Mouse (Mus musculus) embryo, embryonic 9.5 days (tissue): ENCODE results near the gene Ass1.

ENCODE experiments used
- DNase-seq: peaks from one replicate; pipeline ENCODE4 v3.0.0-alpha.2; 2017; ENCODE audit errors: extremely low spot score

The Ass1 gene

DNA sequence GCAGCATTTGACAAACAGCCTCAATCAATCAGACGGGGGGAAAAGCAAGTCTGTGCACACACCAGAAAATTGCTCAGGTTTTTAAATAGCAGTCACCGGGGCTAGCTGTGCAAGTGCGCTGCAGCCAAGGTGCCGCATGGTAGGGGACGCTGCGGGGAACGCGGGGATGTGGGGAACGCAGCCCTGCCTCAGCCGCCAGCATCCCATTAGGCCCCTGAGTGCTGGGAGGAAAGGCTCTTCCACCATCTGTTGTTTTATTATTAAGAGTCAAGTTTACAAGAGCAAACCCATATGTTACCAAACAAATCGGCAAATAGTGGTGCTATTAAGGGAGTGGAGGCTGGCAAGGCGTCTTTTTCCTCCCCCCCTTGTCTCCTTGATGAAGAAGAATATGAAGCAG lies 19.2 kb downstream of the Ass1 start:
- no peak for DNase-seq

DNA sequence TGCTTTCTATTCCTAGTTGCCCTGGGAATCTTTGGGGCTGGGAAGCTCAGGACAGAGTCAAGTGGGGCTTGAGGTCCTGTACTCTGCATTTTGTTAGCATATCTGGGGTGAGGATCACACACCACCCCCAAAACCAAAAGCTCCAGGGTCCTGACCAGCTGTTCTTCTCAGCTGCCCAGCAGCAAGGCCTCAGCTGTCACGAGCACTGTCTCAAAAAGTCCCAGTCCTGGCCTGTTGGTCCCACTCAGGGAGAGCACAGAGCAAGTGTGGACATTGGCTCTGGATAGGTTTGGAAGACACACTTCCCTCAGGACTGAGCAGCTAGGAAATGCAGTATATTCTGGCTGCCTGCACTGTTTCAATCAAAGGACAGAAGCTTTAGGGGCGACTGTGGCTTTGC lies 20.5 kb downstream of the Ass1 start:
- no peak for DNase-seq

DNA sequence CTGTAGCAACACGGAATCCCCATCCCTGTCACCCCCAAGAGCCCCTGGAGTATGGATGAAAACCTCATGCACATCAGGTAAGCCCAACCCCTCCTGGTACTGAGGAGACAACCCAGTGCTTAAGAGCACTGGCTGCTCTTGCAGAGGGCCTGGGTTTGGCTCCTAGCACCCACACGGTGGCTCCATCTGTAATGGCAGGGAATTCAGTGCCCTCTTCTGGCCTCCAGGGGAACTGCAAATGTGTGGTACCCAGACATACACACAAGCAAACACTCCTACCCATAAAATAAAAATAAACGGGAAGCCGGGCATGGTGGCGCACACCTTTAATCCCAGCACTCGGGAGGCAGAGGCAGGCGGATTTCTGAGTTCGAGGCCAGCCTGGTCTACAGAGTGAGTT lies 22.3 kb downstream of the Ass1 start:
- no peak for DNase-seq

- DNase-seq: no peak
Measured at GRCm38 (mm10) chr2:31493243-31493642, 23.2 kb downstream of the Ass1 start.

- DNase-seq: no peak
Measured at GRCm38 (mm10) chr2:31494315-31494714, 24.3 kb downstream of the Ass1 start.

DNA sequence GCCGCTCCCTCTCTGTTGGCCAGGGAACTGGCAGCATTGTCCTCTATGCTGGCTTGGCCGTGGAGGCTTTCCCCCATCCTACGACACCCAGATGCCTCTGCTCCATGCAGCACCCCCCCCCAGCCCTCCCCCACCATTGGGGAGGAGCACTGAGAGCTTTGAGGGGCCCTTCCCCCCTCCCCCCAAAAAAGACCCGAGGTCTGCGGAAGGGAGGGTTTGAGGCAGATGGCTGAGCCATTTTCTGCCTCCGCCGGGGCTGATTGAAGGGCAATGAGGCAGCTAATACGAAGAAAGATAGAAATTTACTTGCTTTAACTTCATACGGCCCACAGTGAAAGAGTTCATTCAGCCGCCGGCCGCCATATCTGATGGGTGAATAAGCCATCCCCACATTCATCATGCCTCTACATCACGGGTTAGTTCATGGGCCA lies 25.1 kb downstream of the Ass1 start:
- peak; percentile 64 for DNase-seq

DNA sequence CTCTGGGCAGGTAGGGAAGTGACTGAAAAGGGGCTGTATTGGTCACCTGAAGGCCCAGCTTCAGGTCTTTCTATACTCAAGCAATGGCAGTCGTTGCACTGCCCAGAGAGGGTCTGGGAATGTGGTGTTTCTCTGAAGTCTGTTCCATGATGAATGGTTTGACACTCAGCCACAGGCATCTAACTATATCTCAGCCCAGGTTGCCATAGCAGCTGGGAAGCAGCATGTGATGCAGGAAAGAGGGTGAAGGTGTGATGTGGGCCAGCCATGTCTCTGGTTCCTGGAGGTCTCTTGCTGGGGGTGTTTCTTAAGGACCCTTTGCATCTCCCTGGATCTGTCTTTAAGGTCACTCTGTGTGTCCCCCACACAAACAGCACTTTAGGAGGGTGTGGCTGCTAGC lies 26.1 kb downstream of the Ass1 start:
- DNase-seq: no peak

GRCm38 (mm10) chr2:31497113-31497512 lies 27.1 kb downstream of the Ass1 start:
- no peak for DNase-seq

- DNase-seq: no peak
Measured at GRCm38 (mm10) chr2:31497635-31498034, 27.6 kb downstream of the Ass1 start.

- no peak for DNase-seq
Measured at GRCm38 (mm10) chr2:31499327-31500291, 29.6 kb downstream of the Ass1 start.

GRCm38 (mm10) chr2:31500292-31501204 lies 30.5 kb downstream of the Ass1 start:
- peak; percentile 70 for DNase-seq

- peak; percentile 64 for DNase-seq
Measured at GRCm38 (mm10) chr2:31501448-31502130, 31.6 kb downstream of the Ass1 start.

DNA sequence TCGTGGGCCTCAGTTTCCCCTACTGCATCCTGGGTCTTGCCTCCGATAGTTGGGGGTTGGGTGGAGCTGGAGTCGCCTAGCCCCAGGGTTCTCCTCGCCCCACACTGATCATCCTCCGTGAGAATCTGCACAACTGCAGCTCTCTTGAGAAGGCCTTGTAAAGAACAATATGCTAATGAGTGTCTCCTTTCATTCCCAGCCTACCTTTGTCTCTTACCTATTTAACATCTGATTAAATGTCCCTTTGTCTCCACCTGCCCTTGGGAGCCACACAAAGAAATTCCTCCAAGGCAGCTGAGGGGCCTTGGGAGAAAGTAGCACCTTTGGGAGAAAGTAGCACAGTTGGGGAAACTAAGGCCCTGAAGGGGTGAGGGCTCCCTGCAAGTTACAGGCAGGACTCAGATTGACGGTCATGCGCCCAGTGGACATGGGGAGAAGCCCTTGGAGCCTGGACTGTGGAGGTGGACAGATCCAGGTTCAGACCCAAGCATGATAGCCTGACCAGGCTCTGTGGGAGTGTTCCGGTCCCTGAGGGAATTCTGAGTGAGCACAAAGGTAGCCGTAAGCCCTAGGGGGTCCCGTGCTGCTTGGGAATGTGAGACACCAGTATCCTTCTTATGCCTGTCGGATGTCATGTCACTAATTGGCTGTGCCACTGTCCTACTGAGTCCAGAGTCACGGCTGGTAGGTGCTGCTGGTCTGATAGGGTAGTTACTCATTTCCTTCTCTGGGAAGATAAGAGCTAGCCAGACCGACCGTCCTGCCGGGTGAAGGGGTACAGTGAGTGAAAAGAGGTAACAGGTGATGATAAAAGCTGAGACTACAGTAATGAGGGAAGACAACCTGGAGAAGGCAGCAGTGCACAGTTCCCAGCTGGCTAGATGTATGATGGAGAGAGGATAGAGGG lies 32.9 kb downstream of the Ass1 start:
- no peak for DNase-seq

DNA sequence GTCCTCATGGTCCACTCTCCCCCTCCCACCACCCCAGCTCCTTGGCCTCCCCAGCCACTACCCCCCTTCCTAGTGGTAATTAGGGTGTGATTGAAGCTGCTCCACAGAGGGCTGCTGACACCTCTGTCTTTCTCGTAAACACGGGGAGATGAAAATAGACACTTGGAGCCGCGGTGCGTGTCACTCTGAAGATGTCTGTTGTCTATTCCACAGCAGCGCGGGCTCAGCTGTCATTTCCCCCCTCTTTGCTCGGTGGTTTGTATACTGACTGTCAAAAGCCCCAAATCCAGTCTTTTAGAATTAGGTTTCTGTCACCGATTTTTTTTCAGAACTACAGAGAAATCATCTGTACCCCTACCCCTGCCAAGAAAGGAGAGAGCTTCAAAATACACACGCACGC lies 35.5 kb downstream of the Ass1 start:
- no peak for DNase-seq

GRCm38 (mm10) chr2:31508851-31509250 lies 38.8 kb downstream of the Ass1 start:
- no peak for DNase-seq

DNA sequence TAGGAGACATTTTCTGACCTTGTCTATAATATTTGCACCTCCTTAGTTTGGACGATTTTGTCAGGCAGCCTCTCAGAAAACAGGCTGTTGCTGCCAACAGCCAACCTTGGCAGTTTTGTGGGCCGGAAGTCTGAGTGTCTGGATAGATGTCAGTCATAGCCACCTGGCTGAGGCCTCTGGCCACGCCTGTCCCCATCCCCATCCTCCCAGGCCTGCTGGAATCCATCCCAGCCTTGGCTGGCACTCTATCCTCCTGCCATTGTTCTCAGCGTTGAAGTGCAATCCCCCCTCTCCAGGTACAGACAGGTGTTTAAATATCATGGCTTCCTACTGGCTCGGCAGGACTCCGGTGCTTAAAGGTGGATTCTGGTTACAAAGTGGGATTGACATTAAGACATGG lies 41.3 kb downstream of the Ass1 start:
- DNase-seq: no peak

- DNase-seq: no peak
Measured at GRCm38 (mm10) chr2:31516557-31516956, 46.5 kb downstream of the Ass1 start.

DNA sequence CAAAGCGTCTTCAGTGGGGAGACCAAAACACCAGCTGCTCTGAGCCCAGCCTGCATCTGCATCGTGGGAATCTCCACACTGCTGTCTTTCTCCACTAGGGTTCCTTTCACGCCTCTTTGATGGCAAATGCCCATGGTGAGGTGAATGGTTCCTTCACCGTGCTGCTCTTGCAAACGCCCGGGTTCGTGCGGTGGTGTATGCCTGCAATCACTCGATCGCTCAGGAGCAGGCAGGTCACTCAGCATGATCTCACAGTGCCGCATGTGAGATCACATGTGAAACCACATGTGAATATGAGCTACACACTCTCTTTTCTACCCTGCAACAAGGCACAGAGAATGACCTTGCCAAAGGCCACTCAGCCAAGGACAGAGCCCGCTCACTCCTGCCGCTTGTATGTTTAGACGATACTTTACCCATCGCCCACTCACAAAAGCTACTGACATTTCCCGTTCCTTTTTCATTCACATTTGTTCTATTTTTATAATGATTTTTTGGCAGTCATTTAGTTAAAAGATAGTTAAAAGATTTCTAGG lies 51.9 kb downstream of the Ass1 start:
- no peak for DNase-seq

DNA sequence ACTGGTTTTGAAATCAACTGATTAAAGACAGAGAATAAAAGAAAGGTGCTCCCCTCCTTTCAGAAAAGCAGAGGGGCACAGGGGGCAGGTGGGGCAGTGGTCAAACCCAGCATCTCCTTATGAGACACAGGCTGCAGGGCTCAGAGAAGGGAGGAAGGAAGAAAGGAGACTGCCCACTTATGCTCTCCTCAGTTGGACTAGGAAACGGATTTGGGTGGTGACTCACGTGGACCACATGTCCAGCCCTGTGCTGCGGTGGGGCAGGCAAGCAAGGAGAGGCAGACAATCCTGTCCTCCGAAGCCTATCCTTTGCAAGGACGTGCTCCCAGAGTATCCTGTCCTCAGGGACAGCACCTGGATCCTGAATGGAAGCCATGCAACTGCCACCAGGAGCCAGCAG lies 54.6 kb downstream of the Ass1 start:
- DNase-seq: no peak

DNA sequence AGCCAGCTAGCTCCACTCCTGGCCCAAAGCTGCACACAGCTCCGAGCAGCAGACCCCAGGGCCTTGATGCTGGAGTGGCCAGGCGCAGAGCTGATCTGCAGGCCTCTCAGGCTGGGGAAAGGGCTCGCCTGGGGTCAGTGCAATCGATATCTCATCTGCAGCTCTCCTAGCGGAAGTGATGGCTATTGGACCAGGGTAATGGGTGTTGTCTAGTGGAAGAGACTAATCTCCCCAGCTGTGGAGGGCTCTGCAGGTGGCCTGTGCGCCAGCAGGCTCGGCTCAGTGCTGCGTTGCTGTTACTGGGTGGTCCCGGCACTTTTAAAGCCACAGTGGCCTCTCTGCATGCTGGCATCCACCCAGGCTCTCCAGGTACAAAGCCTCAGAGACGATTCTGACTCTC lies 55.8 kb downstream of the Ass1 start:
- DNase-seq: no peak

DNA sequence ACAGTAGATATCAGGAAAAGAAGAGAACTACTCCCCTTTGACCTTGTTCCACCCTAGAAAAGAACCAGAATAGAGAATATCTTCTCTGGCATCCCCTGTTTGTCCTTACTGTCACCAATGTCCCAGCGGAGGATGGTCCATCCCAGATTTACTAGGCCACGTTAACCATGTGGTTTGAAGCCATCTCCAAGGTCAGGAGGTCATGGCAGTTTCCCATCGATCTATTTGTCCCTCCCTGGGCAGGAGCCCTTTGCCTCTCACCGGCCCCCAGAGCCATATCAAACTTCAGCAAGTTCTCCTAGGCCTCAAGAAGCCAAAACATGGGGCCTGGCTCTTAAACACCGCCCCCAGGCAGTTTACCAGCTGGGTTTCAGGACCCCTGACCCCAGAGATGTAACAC lies 60.2 kb downstream of the Ass1 start:
- DNase-seq: peak; percentile 50
